Mouse (Mus musculus): ENCODE data around the gene Gm49388. TPM values are rescaled to one million over a fixed set of nuclear protein-coding genes. Genes with fewer than 3 reads are reported as not detected.

Gene Gm49388
- total RNA-seq (2022) = 1 to 10 TPM; 1.9 to 3.3 (median 2.7) TPM

DNA sequence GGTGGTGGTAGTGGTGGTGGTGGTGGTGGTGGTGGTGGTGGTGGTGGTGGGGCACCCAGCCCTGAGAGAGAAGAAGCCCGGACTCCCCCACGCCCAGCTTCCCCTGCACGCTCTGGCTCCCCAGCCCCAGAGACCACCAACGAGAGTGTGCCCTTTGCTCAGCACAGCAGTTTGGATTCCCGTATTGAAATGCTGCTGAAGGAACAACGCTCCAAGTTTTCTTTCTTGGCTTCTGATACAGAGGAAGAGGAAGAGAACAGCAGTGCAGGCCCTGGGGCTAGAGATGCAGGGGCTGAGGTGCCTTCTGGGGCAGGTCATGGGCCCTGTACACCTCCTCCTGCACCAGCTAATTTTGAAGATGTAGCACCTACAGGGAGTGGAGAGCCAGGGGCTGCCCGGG lies at the start of gene Gm49388:
Gene Gm49388 (plus strand): TSS at position 301 of the 400 bp plus-strand sequence.
- no peak for DNase-seq (ENCODE audit: low spot score)

DNA sequence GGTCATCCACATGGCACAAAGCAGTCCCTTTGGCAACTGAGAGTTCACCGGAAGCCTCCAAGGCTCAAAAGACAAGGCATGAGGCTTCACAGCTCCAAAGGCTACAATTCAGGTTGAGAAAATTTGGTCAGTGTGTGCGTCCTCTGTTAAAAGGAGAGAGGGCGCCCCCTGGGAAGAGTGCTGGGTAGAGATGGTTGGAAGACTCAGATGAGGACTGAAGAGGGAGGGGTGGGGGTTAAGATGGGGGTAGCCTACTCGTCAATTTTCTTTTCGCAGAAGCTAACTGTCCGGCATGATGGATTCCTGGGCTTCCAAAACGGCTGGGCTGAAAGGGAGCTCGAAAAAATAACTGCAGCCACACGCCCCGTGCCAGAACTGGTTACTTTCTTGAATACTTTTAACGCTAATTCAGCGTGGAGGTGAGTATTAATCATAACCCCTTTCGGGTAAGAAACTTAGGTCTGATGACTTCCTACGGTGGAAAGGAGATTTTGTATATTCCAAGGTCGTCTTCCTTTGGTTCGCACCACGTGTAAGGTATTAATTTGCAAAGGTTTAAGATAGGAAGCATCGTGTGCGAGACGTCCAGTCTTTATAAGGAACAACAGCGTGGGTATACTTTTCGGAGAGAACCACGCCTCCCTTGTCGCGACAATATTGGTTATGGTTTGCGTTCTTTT lies 40.9 kb upstream of the Gm49388 start, which contains the start of gene Fbxl19:
Gene Fbxl19 (plus strand): TSS at position 178 of the 680 bp plus-strand sequence.
- DNase-seq (ENCODE audit: low spot score) = peak; percentile 69

GRCm38 (mm10) chr7:127745251-127745651 lies 40.2 kb upstream of the Gm49388 start:
- peak; percentile 96 for DNase-seq (ENCODE audit: low spot score)

DNA sequence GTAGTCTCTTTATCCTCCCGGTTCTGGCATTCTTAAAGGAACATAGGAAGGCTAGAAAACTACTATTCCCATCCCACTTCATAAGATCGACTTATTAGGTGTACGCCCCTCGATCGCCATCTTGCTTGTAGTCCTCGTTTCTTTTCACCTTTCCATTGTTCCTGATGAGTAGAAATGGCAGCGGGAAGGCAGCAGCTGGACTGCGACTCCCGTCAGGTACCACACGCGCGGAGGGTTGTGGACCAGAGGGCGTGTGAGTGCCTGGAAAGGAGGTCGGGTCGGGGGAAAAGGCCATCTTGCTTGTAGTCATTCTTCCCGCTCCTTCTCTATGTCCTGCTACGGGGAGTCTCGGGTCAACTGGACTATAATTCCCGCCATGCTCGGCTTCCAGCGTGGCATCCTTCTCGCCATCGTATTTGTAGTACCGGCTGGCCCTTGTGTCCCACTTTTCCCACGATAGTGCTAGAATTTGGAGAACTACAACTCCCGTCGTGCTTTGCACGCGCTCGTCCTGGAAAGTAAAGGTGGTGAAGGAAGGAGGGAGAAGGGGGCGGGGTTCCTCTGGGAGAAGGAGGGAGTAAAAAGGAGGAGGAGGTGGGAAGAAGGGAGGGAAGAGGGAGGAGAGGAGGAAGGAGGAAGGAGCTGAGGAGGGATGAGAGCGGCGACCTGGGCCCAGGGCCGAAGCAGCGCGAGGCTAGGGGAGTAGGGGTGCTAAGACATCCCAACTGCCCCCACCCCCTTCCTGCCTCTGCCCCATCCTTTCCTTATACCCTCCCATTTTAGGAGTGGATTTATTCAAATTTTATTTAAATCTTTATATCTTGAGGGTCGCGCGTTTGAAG lies 39.5 kb upstream of the Gm49388 start:
- DNase-seq (ENCODE audit: low spot score) = peak; percentile 99

GRCm38 (mm10) chr7:127746494-127747491 lies 38.6 kb upstream of the Gm49388 start:
- no peak for DNase-seq (ENCODE audit: low spot score)

GRCm38 (mm10) chr7:127747559-127748234 lies 37.7 kb upstream of the Gm49388 start:
- DNase-seq (ENCODE audit: low spot score) = no peak

DNA sequence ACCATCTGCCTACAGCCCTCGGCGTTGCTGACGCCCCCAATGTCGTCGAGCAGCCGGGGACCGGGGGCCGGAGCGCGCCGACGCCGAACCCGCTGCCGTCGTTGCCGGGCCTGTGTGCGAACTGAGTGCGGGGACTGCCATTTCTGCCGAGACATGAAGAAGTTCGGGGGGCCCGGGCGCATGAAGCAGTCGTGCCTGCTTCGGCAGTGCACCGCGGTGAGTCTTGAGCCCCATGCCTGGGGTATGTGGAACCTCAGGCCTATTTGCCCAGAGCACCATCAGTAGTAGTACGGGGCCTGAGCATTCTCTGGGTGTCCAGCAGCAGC lies 37.2 kb upstream of the Gm49388 start:
- no peak for DNase-seq (ENCODE audit: low spot score)

- DNase-seq (ENCODE audit: low spot score) = no peak
Observed at GRCm38 (mm10) chr7:127750131-127751127, 35.0 kb upstream of the Gm49388 start.

GRCm38 (mm10) chr7:127751619-127752018 lies 33.8 kb upstream of the Gm49388 start:
- DNase-seq (ENCODE audit: low spot score) = no peak

DNA sequence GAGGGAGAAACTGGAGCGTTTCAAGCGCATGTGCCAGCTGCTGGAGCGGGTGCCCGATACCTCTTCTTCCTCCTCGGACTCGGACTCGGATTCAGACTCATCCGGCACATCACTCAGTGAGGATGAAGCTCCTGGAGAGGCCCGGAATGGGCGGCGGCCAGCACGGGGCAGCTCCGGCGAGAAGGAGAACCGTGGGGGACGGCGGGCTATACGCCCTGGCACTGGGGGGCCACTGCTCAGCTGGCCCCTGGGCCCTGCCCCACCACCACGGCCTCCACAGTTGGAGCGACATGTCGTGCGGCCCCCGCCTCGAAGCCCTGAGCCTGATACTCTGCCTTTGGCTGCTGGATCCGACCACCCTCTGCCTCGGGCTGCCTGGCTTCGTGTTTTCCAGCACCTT lies 33.3 kb upstream of the Gm49388 start:
- no peak for DNase-seq (ENCODE audit: low spot score)

- DNase-seq (ENCODE audit: low spot score) = no peak
Observed at GRCm38 (mm10) chr7:127753158-127753557, 32.2 kb upstream of the Gm49388 start.

DNA sequence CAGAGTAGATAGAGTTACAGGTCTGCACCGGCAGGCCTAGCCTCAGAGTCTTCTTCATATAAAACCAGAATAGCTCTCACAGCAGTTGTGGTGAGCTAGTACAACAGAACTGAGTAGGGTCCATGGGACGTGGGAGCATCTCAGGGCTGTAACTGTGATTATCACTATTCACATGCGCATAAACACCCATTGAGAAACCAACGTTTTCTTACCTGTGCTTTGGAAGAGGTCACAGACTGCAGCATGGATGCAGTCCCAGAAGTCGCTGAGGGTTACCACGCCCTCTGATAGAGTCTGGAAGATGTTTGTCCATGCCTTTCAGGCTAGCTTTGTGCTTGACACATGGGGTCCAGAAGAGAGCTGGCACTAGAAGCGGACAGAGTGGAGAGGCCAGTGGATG lies 31.7 kb upstream of the Gm49388 start:
- no peak for DNase-seq (ENCODE audit: low spot score)

DNA sequence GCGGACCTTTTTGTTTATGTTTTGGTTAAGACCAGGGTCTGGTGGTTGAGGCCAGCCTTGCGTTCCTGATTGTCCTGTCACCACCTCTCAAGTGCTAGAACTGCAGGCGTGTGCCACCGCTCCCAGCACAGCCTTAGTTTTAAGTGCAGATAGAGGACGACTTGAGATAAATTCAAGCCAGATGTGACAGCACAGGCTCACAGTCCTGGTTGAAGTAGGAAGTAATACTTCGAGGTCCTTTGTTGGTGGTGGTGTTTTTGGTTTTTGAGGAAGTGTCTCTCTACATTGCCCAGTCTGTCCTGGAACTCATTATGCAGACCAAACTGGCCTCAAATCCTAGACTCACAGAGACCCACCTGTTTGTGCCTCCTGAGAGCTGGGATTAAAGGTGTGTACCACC lies 25.7 kb upstream of the Gm49388 start:
- no peak for DNase-seq (ENCODE audit: low spot score)

DNA sequence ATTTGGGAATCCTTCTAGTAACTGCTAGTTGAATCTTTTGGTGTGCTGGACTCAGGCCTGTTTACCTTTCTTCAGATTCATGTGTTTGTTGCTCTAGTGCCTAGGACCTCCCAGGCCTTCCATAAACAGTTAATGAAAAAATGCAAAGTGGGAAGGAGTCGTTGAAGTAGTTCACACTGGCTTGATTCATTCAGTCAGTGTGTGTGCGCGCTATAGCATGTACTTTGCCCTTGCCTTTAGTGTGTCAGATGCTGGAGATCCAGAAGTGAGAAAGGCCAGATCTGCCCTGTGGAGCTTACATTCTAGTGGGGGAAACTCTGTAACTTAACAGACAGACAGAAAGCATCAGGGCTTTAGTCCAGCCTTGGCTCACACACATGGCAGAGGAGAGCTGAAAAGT lies 24.9 kb upstream of the Gm49388 start:
- DNase-seq (ENCODE audit: low spot score) = no peak

DNA sequence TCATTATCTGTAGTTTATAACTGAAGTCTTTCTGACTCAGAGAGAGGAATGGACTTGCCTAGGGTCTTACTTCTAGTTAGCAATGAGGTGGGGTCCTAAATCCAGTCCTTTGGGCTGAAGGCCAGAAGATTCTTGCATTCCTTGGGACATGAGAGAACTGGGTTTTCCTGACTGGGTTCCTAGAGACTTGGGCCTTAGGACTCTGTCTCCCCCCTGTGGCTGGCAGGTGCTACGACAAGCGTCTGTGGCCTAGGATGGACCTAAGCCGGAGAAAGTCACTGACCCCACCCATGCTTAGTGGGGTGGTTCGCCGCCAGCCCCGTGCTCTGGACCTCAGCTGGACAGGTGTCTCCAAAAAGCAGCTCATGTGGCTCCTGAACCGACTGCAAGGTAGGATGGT lies 24.4 kb upstream of the Gm49388 start:
- DNase-seq (ENCODE audit: low spot score) = peak; percentile 70

DNA sequence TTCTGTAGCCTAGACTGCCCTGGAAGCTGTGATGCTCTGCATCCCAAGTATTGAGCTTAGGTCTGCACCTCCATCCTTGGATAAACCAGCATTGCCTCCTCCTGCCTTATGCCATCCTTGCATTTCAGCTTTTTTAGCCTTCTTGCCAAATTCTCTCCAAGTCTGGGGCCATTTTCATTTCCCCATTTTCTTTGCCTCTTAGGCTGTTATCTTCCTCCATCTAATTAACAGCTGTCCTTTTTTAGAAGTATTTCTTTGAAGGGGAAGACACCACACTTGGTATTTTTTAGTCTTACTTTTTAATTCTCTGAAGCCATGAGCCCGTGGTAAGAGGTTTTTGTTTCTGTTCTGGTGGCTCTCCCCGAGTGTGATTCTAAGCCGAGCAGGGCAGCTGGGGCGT lies 21.8 kb upstream of the Gm49388 start:
- DNase-seq (ENCODE audit: low spot score) = no peak

GRCm38 (mm10) chr7:127765756-127766155 lies 19.7 kb upstream of the Gm49388 start:
- no peak for DNase-seq (ENCODE audit: low spot score)

DNA sequence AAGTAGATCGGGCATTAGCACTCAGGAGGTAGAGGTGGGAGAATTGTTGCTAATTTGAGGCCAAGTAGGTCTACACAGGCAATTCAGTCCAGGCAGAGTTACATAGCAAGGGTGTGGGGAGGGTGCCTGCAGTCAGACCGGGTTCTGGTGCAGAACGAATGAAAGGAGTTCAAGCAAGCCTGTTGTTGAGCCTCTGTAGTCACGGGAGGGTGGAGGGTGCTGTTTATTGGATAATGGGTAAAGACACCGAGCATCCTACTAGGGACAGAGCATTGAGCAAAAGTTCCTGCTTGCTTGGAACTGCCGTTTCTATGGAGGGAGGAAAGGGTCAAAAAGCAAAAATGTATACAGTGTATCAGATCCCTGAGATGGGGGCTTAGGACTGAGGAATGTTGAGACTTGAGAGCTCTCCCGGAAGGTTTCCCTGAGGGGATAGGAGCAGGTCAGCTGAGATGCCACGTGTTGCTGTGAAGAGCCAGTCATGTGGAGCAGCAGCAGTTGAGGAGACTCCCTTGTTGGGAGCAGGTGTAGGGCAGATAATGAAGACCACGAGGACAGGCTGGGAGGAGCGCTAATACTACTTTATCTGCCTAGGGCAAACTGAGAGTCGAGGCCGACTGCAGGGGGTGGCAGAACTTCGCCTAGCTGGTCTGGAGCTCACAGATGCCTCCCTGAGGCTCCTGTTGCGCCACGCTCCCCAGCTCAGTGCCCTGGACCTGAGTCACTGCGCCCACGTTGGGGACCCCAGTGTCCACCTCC lies 18.4 kb upstream of the Gm49388 start:
- DNase-seq (ENCODE audit: low spot score) = no peak

DNA sequence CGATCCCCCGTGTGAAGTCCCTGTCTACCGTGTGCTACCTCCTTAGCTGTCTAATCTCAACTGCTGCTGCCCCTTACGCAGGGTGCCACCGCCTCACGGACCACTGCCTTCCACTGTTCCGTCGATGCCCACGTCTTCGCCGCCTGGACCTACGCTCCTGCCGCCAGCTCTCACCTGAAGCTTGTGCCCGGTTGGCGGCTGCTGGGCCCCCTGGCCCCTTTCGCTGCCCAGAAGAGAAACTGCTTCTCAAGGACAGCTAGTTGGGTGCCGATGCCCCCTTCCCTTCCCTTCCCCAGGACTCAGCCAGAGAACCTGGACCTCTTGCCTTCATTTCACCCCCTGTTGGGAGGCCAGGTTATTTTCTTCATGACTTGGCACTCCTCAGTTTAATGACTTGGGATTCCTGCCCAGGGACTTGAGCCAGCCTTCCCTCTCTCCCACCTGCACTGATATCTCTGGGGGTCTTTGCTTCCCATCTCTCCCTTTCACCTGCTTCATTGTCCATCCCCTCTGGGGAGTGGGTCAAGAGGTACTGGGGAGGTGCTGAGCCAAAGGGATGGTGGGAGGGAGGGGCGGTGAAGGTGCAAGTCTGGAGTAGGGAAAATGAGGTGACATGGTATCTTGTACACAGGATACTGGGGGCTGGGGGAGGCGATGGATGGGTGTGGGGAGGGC lies 17.6 kb upstream of the Gm49388 start:
- no peak for DNase-seq (ENCODE audit: low spot score)

All from heart, adult 8-10 months (tissue).